Mouse (Mus musculus) liver, embryonic 15.5 days (tissue): Measurements from ENCODE around the gene Gm17428. TPM values are rescaled to one million over a fixed set of nuclear protein-coding genes. Genes with fewer than 3 reads are reported as not detected.
"Not testable (repeated sequence)": the region's sequence is repeated elsewhere in the genome, so short reads cannot be mapped to it uniquely, and the experiment has no call there.

Experiments used
- ATAC-seq: fragments of 200-750 bp; cut with Nextera tagmentation; 2 replicates; pipeline ENCODE4 v1.8.0; 2017; ENCODE audit warnings: moderate number of reproducible peaks, mild to moderate bottlenecking, moderate library complexity; ENCODE audit not compliant: insufficient read depth
- H3K27ac ChIP-seq: fragments of 300-500 bp; sonication (generic); replicated peaks from 2 replicates; pipeline ENCODE4 v1.5.1; 2015; ENCODE audit warnings: mild to moderate bottlenecking, inconsistent platforms
- H3K27me3 ChIP-seq: fragments of 300-500 bp; sonication (generic); 2 replicates; pipeline ENCODE4 v1.6.1; 2015; ENCODE audit warnings: mild to moderate bottlenecking, inconsistent platforms
- H3K36me3 ChIP-seq: fragments of 300-500 bp; sonication (generic); replicated peaks from 2 replicates; pipeline ENCODE4 v1.6.1; 2015; ENCODE audit warnings: moderate library complexity, mild to moderate bottlenecking, inconsistent platforms
- H3K4me1 ChIP-seq: fragments of 300-500 bp; sonication (generic); replicated peaks from 2 replicates; pipeline ENCODE4 v1.6.1; 2015; ENCODE audit warnings: inconsistent platforms
- H3K4me2 ChIP-seq: fragments of 300-500 bp; sonication (generic); 2 replicates; pipeline ENCODE4 v1.6.1; 2015; ENCODE audit warnings: moderate library complexity, mild to moderate bottlenecking, inconsistent platforms
- H3K4me3 ChIP-seq: fragments of 300-500 bp; sonication (generic); replicated peaks from 2 replicates; pipeline ENCODE4 v1.5.1; 2015; ENCODE audit warnings: mild to moderate bottlenecking, inconsistent platforms
- H3K9ac ChIP-seq: fragments of 300-500 bp; sonication (generic); 2 replicates; pipeline ENCODE4 v1.6.1; 2015; ENCODE audit warnings: moderate library complexity, mild to moderate bottlenecking, inconsistent platforms
- H3K9me3 ChIP-seq: fragments of 300-500 bp; sonication (generic); replicated peaks from 2 replicates; pipeline ENCODE4 v1.6.1; 2016; ENCODE audit warnings: inconsistent platforms
- WGBS: fragments of 180-500 bp; shearing (Covaris S2); methylation state at CpG from one replicate; pipeline ENCODE4 v1.1.7; 2015; ENCODE audit warnings: mixed read lengths; ENCODE audit not compliant: insufficient replicate concordance; 5-methylcytosine and 5-hydroxymethylcytosine counted together
- polyA plus RNA-seq: library from polyadenylated mRNA; unstranded; fragments of >200 nt; fragmentation: Nextera tagmentation; extraction: Ambion mirVana; gene quantifications from 2 replicates; pipeline ENCODE4 v1.2.1, GENCODE M21; 2015

The Gm17428 gene
- polyA plus RNA-seq, 1 experiment from 2014 or later: not detected

- H3K4me2 ChIP-seq: no peak overlapping the region
- H3K9ac ChIP-seq: no peak overlapping the region
- H3K36me3 ChIP-seq: no peaks in the 10 kb centered on the region
- 57% methylated on average over 3 of the region's 3 CpGs for WGBS
- H3K9me3 ChIP-seq: no peaks in the 10 kb centered on the region
- no peaks in the 10 kb centered on the region for H3K4me1 ChIP-seq
- H3K4me3 ChIP-seq: no peak overlapping the region
- no peak for ATAC-seq
- H3K27ac ChIP-seq: no peak overlapping the region
- no peaks in the 10 kb centered on the region; the same call in 1 of the 2 replicates for H3K27me3 ChIP-seq
Measured at GRCm38 (mm10) chr14:54954474-54954873, 22.3 kb upstream of the Gm17428 start.

GRCm38 (mm10) chr14:54955481-54955880 is 21.3 kb upstream of the Gm17428 start:
- WGBS: 62% methylated on average over 3 of the region's 3 CpGs
- H3K4me3 ChIP-seq: no peak overlapping the region
- no peak for ATAC-seq
- H3K9me3 ChIP-seq: no peaks in the 10 kb centered on the region
- H3K4me1 ChIP-seq: no peaks in the 10 kb centered on the region
- H3K9ac ChIP-seq: no peak overlapping the region
- H3K4me2 ChIP-seq: no peak overlapping the region
- no peak overlapping the region for H3K27ac ChIP-seq
- no peaks in the 10 kb centered on the region; the same call in 1 of the 2 replicates for H3K27me3 ChIP-seq
- H3K36me3 ChIP-seq: no peaks in the 10 kb centered on the region

- WGBS: 65% methylated on average over 9 of the region's 9 CpGs
- Histone ChIP-seq H3K27ac (no peak overlapping the region), H3K4me2 (no peak overlapping the region), H3K9me3 (no peaks in the 10 kb centered on the region), H3K4me3 (no peak overlapping the region), H3K36me3 (no peaks in the 10 kb centered on the region), H3K27me3 (no peaks in the 10 kb centered on the region; the same call in 1 of the 2 replicates), H3K4me1 (no peaks in the 10 kb centered on the region), H3K9ac (no peak overlapping the region)
- ATAC-seq: no peak
Measured at GRCm38 (mm10) chr14:54956533-54956932, 20.2 kb upstream of the Gm17428 start.

- WGBS: 56% methylated on average over 4 of the region's 4 CpGs
- Histone ChIP-seq H3K4me3 (no peak overlapping the region), H3K9me3 (no peaks in the 10 kb centered on the region), H3K27ac (no peak overlapping the region), H3K4me1 (no peaks in the 10 kb centered on the region), H3K4me2 (no peak overlapping the region), H3K36me3 (no peaks in the 10 kb centered on the region), H3K27me3 (no peaks in the 10 kb centered on the region), H3K9ac (no peak overlapping the region)
- ATAC-seq: no peak
Measured at GRCm38 (mm10) chr14:54958503-54958902, 18.2 kb upstream of the Gm17428 start.

- 70% methylated on average over 3 of the region's 3 CpGs for WGBS
- Histone ChIP-seq H3K27ac (no peak overlapping the region), H3K4me1 (no peaks in the 10 kb centered on the region), H3K4me3 (no peak overlapping the region), H3K9ac (no peak overlapping the region), H3K9me3 (no peaks in the 10 kb centered on the region), H3K4me2 (no peak overlapping the region), H3K27me3 (no peaks in the 10 kb centered on the region), H3K36me3 (no peaks in the 10 kb centered on the region)
- no peak for ATAC-seq
Measured at GRCm38 (mm10) chr14:54959197-54959596, 17.5 kb upstream of the Gm17428 start.

- not testable (repeated sequence) for ATAC-seq, H3K27ac ChIP-seq
- WGBS: 72% methylated on average over 12 of the region's 12 CpGs
Measured at GRCm38 (mm10) chr14:54959853-54960613, 16.7 kb upstream of the Gm17428 start.

GRCm38 (mm10) chr14:54960769-54961168 is 16.0 kb upstream of the Gm17428 start:
- Histone ChIP-seq H3K27ac (no peak overlapping the region), H3K36me3 (no peaks in the 10 kb centered on the region), H3K9me3 (no peaks in the 10 kb centered on the region), H3K4me2 (no peak overlapping the region), H3K4me1 (no peaks in the 10 kb centered on the region), H3K9ac (no peak overlapping the region), H3K27me3 (no peaks in the 10 kb centered on the region), H3K4me3 (no peak overlapping the region)
- no peak for ATAC-seq
- WGBS: 35% methylated on average over 10 of the region's 10 CpGs

More at GRCm38 (mm10) chr14:54959853-54960613, 16.7 kb upstream of the Gm17428 start:
- not testable (repeated sequence) for H3K27me3 ChIP-seq, H3K36me3 ChIP-seq, H3K4me1 ChIP-seq, H3K9ac ChIP-seq, H3K9me3 ChIP-seq, H3K4me3 ChIP-seq, H3K4me2 ChIP-seq

GRCm38 (mm10) chr14:54961487-54961886 is 15.2 kb upstream of the Gm17428 start:
- no peak overlapping the region for H3K4me2 ChIP-seq
- H3K9ac ChIP-seq: no peak overlapping the region
- WGBS: 57% methylated on average over 5 of the region's 5 CpGs
- H3K27me3 ChIP-seq: no peaks in the 10 kb centered on the region
- no peaks in the 10 kb centered on the region for H3K9me3 ChIP-seq
- H3K4me3 ChIP-seq: no peak overlapping the region
- no peak overlapping the region for H3K27ac ChIP-seq
- no peak for ATAC-seq
- H3K36me3 ChIP-seq: no peaks in the 10 kb centered on the region
- no peaks in the 10 kb centered on the region for H3K4me1 ChIP-seq

- Histone ChIP-seq H3K36me3 (no peaks in the 10 kb centered on the region), H3K27me3 (no peaks in the 10 kb centered on the region), H3K27ac (no peak overlapping the region), H3K9me3 (no peaks in the 10 kb centered on the region), H3K9ac (no peak overlapping the region), H3K4me2 (no peak overlapping the region), H3K4me1 (no peaks in the 10 kb centered on the region), H3K4me3 (no peak overlapping the region)
- WGBS: 71% methylated on average over 7 of the region's 7 CpGs
- ATAC-seq: no peak
Measured at GRCm38 (mm10) chr14:54962714-54963113, 14.0 kb upstream of the Gm17428 start.

- H3K27me3 ChIP-seq: no peaks in the 10 kb centered on the region
- H3K4me2 ChIP-seq: no peak overlapping the region
- H3K4me1 ChIP-seq: no peaks in the 10 kb centered on the region
- no peaks in the 10 kb centered on the region for H3K9me3 ChIP-seq
- H3K36me3 ChIP-seq: no peaks in the 10 kb centered on the region
- no peak for ATAC-seq
- H3K4me3 ChIP-seq: no peak overlapping the region
- no peak overlapping the region for H3K9ac ChIP-seq
- H3K27ac ChIP-seq: no peak overlapping the region
- 71% methylated on average over 11 of the region's 11 CpGs for WGBS
Measured at GRCm38 (mm10) chr14:54963727-54964126, 13.0 kb upstream of the Gm17428 start.

- Histone ChIP-seq H3K4me2 (no peak overlapping the region), H3K4me1 (no peaks in the 10 kb centered on the region), H3K9ac (no peak overlapping the region), H3K4me3 (no peak overlapping the region), H3K27ac (no peak overlapping the region), H3K36me3 (no peaks in the 10 kb centered on the region), H3K27me3 (no peaks in the 10 kb centered on the region), H3K9me3 (no peaks in the 10 kb centered on the region)
- WGBS: 59% methylated on average over 15 of the region's 15 CpGs
- ATAC-seq: no peak
Measured at GRCm38 (mm10) chr14:54965044-54965443, 11.7 kb upstream of the Gm17428 start.

GRCm38 (mm10) chr14:54965631-54966030 is 11.1 kb upstream of the Gm17428 start:
- H3K27ac ChIP-seq: no peak overlapping the region
- H3K4me3 ChIP-seq: no peak overlapping the region
- H3K4me1 ChIP-seq: no peaks in the 10 kb centered on the region
- H3K9me3 ChIP-seq: no peaks in the 10 kb centered on the region
- no peak overlapping the region for H3K4me2 ChIP-seq
- H3K9ac ChIP-seq: no peak overlapping the region
- ATAC-seq: no peak
- WGBS: 52% methylated on average over 6 of the region's 6 CpGs
- H3K36me3 ChIP-seq: no peaks in the 10 kb centered on the region
- H3K27me3 ChIP-seq: no peaks in the 10 kb centered on the region
